Mouse (Mus musculus) thymus, postnatal 4 days (tissue): Measurements from ENCODE around the gene Tmem150b.

Source experiments
- DNase-seq: peaks from one replicate; pipeline ENCODE4 v3.0.0; 2021

The Tmem150b gene

GRCm38 (mm10) chr7:4724359-4724758 is 690 bp downstream of the Tmem150b start:
- no peak for DNase-seq

- peak; percentile 41 for DNase-seq
Measured at GRCm38 (mm10) chr7:4723508-4723907, 1.5 kb downstream of the Tmem150b start.

GRCm38 (mm10) chr7:4719276-4719675 is 5.8 kb downstream of the Tmem150b start:
- no peak for DNase-seq

GRCm38 (mm10) chr7:4716955-4717354 is 8.1 kb downstream of the Tmem150b start:
- DNase-seq = no peak

GRCm38 (mm10) chr7:4712594-4712993 is 12.5 kb downstream of the Tmem150b start:
- no peak for DNase-seq

- DNase-seq = peak; percentile 50
Measured at GRCm38 (mm10) chr7:4705098-4705497, 20.0 kb downstream of the Tmem150b start.

GRCm38 (mm10) chr7:4703195-4703594 is 21.9 kb downstream of the Tmem150b start:
- no peak for DNase-seq

- no peak for DNase-seq
Measured at GRCm38 (mm10) chr7:4702334-4702733, 22.7 kb downstream of the Tmem150b start.

GRCm38 (mm10) chr7:4693004-4693403 is 32.0 kb downstream of the Tmem150b start:
- DNase-seq = no peak

GRCm38 (mm10) chr7:4690951-4691653 is 33.9 kb downstream of the Tmem150b start:
- peak; percentile 12 for DNase-seq

- peak; percentile 62 for DNase-seq
Measured at GRCm38 (mm10) chr7:4690387-4690786, 34.7 kb downstream of the Tmem150b start, which contains the start of gene Brsk1. Gene Brsk1 (plus strand): TSS chr7:4690604.

- DNase-seq = peak; percentile 99
Measured at GRCm38 (mm10) chr7:4684632-4685417, 40.2 kb downstream of the Tmem150b start, which contains the start of gene Hspbp1. Gene Hspbp1 (minus strand): TSS chr7:4685068.

- DNase-seq = peak; percentile 46
Measured at GRCm38 (mm10) chr7:4684203-4684602, 40.8 kb downstream of the Tmem150b start.

GRCm38 (mm10) chr7:4683307-4683706 is 41.7 kb downstream of the Tmem150b start:
- DNase-seq = no peak

GRCm38 (mm10) chr7:4675200-4675599 is 49.8 kb downstream of the Tmem150b start:
- DNase-seq = no peak

- peak; percentile 37 for DNase-seq
Measured at GRCm38 (mm10) chr7:4674114-4674731, 50.8 kb downstream of the Tmem150b start.

- DNase-seq = no peak
Measured at GRCm38 (mm10) chr7:4671956-4672355, 53.1 kb downstream of the Tmem150b start.

GRCm38 (mm10) chr7:4670655-4671255 is 54.3 kb downstream of the Tmem150b start:
- DNase-seq = no peak

- no peak for DNase-seq
Measured at GRCm38 (mm10) chr7:4669156-4669555, 55.9 kb downstream of the Tmem150b start.

- no peak for DNase-seq
Measured at GRCm38 (mm10) chr7:4668506-4668905, 56.5 kb downstream of the Tmem150b start.

GRCm38 (mm10) chr7:4666871-4667270 is 58.2 kb downstream of the Tmem150b start:
- no peak for DNase-seq

GRCm38 (mm10) chr7:4663742-4664141 is 61.3 kb downstream of the Tmem150b start:
- no peak for DNase-seq

- DNase-seq = no peak
Measured at GRCm38 (mm10) chr7:4663179-4663578, 61.9 kb downstream of the Tmem150b start.
